Mouse (Mus musculus) limb, embryonic 14.5 days (tissue): ENCODE measurements around the gene Stk17b. TPM values are rescaled to one million over a fixed set of nuclear protein-coding genes. Genes with fewer than 3 reads are reported as not detected.
"Not testable (repeated sequence)": the region's sequence is repeated elsewhere in the genome, so short reads cannot be mapped to it uniquely, and the experiment has no call there.

ENCODE experiments used
- ATAC-seq: fragments of 200-750 bp; cut with Nextera tagmentation; 2 replicates; pipeline ENCODE4 v1.8.0; 2017; ENCODE audit warnings: low read depth, moderate number of reproducible peaks, moderate TSS enrichment; ENCODE audit not compliant: low FRiP score
- DNase-seq: peaks from one replicate; pipeline ENCODE4 v3.0.0-alpha.2; 2015; ENCODE audit warnings: low spot score
- H3K27ac ChIP-seq: fragments of 300-500 bp; sonication (generic); replicated peaks from 2 replicates; pipeline ENCODE4 v1.5.1; 2014; ENCODE audit warnings: low read depth, mild to moderate bottlenecking, low read length, moderate library complexity, mixed read lengths
- H3K27me3 ChIP-seq: fragments of 300-500 bp; sonication (generic); 2 replicates; pipeline ENCODE4 v1.6.1; 2014; ENCODE audit warnings: low read length, mixed read lengths; ENCODE audit not compliant: control insufficient read depth, insufficient read depth
- H3K36me3 ChIP-seq: fragments of 300-500 bp; sonication (generic); 2 replicates; pipeline ENCODE4 v1.6.1; 2014; ENCODE audit warnings: mild to moderate bottlenecking, low read length, moderate library complexity, mixed read lengths; ENCODE audit not compliant: control insufficient read depth, insufficient read depth
- H3K4me1 ChIP-seq: fragments of 300-500 bp; sonication (generic); 2 replicates; pipeline ENCODE4 v1.6.1; 2014; ENCODE audit warnings: antibody characterized with exemption, low read length, mixed read lengths; ENCODE audit not compliant: control insufficient read depth, insufficient read depth
- H3K4me2 ChIP-seq: fragments of 300-500 bp; sonication (generic); replicated peaks from 2 replicates; pipeline ENCODE4 v1.6.1; 2014; ENCODE audit warnings: low read depth, mild to moderate bottlenecking, low read length, moderate library complexity; ENCODE audit not compliant: severe bottlenecking
- H3K4me3 ChIP-seq: fragments of 300-500 bp; sonication (generic); replicated peaks from 2 replicates; pipeline ENCODE4 v1.5.1; 2014; ENCODE audit warnings: low read length
- H3K9ac ChIP-seq: fragments of 300-500 bp; sonication (generic); 2 replicates; pipeline ENCODE4 v1.6.1; 2014; ENCODE audit warnings: mild to moderate bottlenecking, low read depth, low read length, moderate library complexity; ENCODE audit not compliant: severe bottlenecking
- H3K9me3 ChIP-seq: fragments of 300-500 bp; sonication (generic); 2 replicates; pipeline ENCODE4 v1.6.1; 2016; ENCODE audit warnings: low read length; ENCODE audit not compliant: control insufficient read depth
- POLR2A ChIP-seq: fragments of 200-500 bp; IDR thresholded peaks from 2 replicates; pipeline ENCODE4 v1.8.0; 2012; ENCODE audit warnings: inconsistent platforms, mild to moderate bottlenecking, moderate library complexity, borderline replicate concordance; ENCODE audit not compliant: insufficient read depth, insufficient read length; ENCODE audit errors: extremely low read depth
- WGBS: fragments of 180-500 bp; shearing (Covaris S2); extraction: QIAGEN DNeasy Blood & Tissue Kit; methylation state at CpG from one replicate; pipeline ENCODE4 v1.1.7; 2014; 5-methylcytosine and 5-hydroxymethylcytosine counted together
- polyA plus RNA-seq, 2 experiments: library from polyadenylated mRNA; depleted of rRNA in 1 of 2; stranded (reverse) in 1 of 2; unstranded in 1 of 2; fragments of >200 nt; fragmentation: Nextera tagmentation in 1 of 2; extraction: Ambion mirVana in 1 of 2; gene quantifications; 2 replicates each; pipeline versions ENCODE4 v1.2.1 to v1.2.3; 2012 to 2014

Gene Stk17b
- polyA plus RNA-seq, 2 experiments: 6.4 to 14.7 TPM

- no peak overlapping the region for H3K27ac ChIP-seq
- no peak for DNase-seq
- H3K9me3 ChIP-seq: no peaks in the 10 kb centered on the region
- no peaks in the 10 kb centered on the region for H3K4me1 ChIP-seq
- H3K27me3 ChIP-seq: no peaks in the 10 kb centered on the region
- no peak overlapping the region for H3K4me2 ChIP-seq
- no peak overlapping the region for H3K4me3 ChIP-seq
- no peaks in the 10 kb centered on the region for H3K36me3 ChIP-seq
- no peak for TF ChIP-seq POLR2A
- no peak overlapping the region for H3K9ac ChIP-seq
- ATAC-seq: no peak
- 23% methylated on average over 10 of the region's 11 CpGs for WGBS
Measured at GRCm38 (mm10) chr1:53748571-53748970, 36.5 kb downstream of the Stk17b start.

- Histone ChIP-seq H3K36me3 (no peaks in the 10 kb centered on the region), H3K4me3 (no peak overlapping the region), H3K4me2 (no peak overlapping the region), H3K4me1 (no peaks in the 10 kb centered on the region), H3K27me3 (no peaks in the 10 kb centered on the region), H3K27ac (no peak overlapping the region), H3K9me3 (no peaks in the 10 kb centered on the region), H3K9ac (no peak overlapping the region)
- no peak for TF ChIP-seq POLR2A
- 85% methylated on average over 5 of the region's 5 CpGs for WGBS
- ATAC-seq (no peak), DNase-seq (no peak)
Measured at GRCm38 (mm10) chr1:53746001-53746400, 39.0 kb downstream of the Stk17b start.

- no peak overlapping the region for H3K27ac ChIP-seq
- no peaks in the 10 kb centered on the region for H3K9me3 ChIP-seq
- TF ChIP-seq POLR2A: no peak
- H3K27me3 ChIP-seq: no peaks in the 10 kb centered on the region
- no peak overlapping the region for H3K9ac ChIP-seq
- WGBS: 75% methylated on average over 3 of the region's 3 CpGs
- no peak for ATAC-seq
- DNase-seq: no peak
- H3K4me2 ChIP-seq: no peak overlapping the region
- H3K4me1 ChIP-seq: no peaks in the 10 kb centered on the region
- no peak overlapping the region for H3K4me3 ChIP-seq
- no peaks in the 10 kb centered on the region for H3K36me3 ChIP-seq
Measured at GRCm38 (mm10) chr1:53741742-53742458, 43.1 kb downstream of the Stk17b start.

GRCm38 (mm10) chr1:53740777-53741336 lies 44.2 kb downstream of the Stk17b start:
- Histone ChIP-seq H3K27me3 (no peaks in the 10 kb centered on the region), H3K27ac (no peak overlapping the region), H3K9me3 (no peaks in the 10 kb centered on the region), H3K9ac (no peak overlapping the region), H3K4me3 (no peak overlapping the region), H3K4me1 (no peaks in the 10 kb centered on the region), H3K36me3 (no peaks in the 10 kb centered on the region), H3K4me2 (no peak overlapping the region)
- DNase-seq (no peak), ATAC-seq (no peak)
- no peak for TF ChIP-seq POLR2A
- 77% methylated on average over 4 of the region's 4 CpGs for WGBS

- not testable (repeated sequence) for H3K27me3 ChIP-seq, ATAC-seq, H3K9me3 ChIP-seq, H3K36me3 ChIP-seq, DNase-seq, H3K9ac ChIP-seq, H3K4me1 ChIP-seq, H3K4me2 ChIP-seq, H3K27ac ChIP-seq, H3K4me3 ChIP-seq
- 28% methylated on average over 3 of the region's 4 CpGs for WGBS
Measured at GRCm38 (mm10) chr1:53740077-53740776, 44.8 kb downstream of the Stk17b start.
